Mouse (Mus musculus) embryonic fibroblast, embryonic 13.5 days (primary cell): ENCODE measurements around the gene Nhs. TPM values are rescaled to one million over a fixed set of nuclear protein-coding genes. Genes with fewer than 3 reads are reported as not detected.

Experiments
- H3K27ac ChIP-seq: 2 replicates; pipeline ENCODE4 v1.5.1; 2012; ENCODE audit warnings: low read length, control low read depth, inconsistent platforms; ENCODE audit not compliant: insufficient read depth
- H3K4me1 ChIP-seq: 2 replicates; pipeline ENCODE4 v1.6.1; 2011; ENCODE audit warnings: low read length; ENCODE audit not compliant: control insufficient read depth, insufficient read depth
- H3K4me3 ChIP-seq: 2 replicates; pipeline ENCODE4 v1.5.1; 2011; ENCODE audit warnings: mild to moderate bottlenecking, control low read depth, low read length; ENCODE audit not compliant: insufficient read depth
- CTCF ChIP-seq: IDR thresholded peaks from 2 replicates; pipeline ENCODE4 v1.5.1; 2011; ENCODE audit warnings: mild to moderate bottlenecking, control low read depth, low read length, moderate library complexity, borderline replicate concordance; ENCODE audit not compliant: insufficient read depth
- POLR2A ChIP-seq: IDR thresholded peaks from 2 replicates; pipeline ENCODE4 v1.6.1; 2011; ENCODE audit warnings: low read depth, mild to moderate bottlenecking, control low read depth, low read length, moderate library complexity
- polyA plus RNA-seq: library from polyadenylated mRNA; stranded (reverse); fragments of >200 nt; gene quantifications from 2 replicates; pipeline ENCODE4 v1.2.4, GENCODE M21; 2011; ENCODE audit warnings: low read depth; ENCODE audit not compliant: missing spikeins, insufficient read length

Nhs gene
- polyA plus RNA-seq, 1 experiment = 10.6 TPM

GRCm38 (mm10) chrX:161979946-161980345, 179.6 kb downstream of the Nhs start:
- TF ChIP-seq CTCF (no peak), POLR2A (no peak)
- Histone ChIP-seq H3K4me1 (0 out of 2 replicates have a peak, but pooled peaks cover 4% of the 10 kb centered on the region), H3K27ac (no peak overlapping the region), H3K4me3 (no peak overlapping the region)

DNA sequence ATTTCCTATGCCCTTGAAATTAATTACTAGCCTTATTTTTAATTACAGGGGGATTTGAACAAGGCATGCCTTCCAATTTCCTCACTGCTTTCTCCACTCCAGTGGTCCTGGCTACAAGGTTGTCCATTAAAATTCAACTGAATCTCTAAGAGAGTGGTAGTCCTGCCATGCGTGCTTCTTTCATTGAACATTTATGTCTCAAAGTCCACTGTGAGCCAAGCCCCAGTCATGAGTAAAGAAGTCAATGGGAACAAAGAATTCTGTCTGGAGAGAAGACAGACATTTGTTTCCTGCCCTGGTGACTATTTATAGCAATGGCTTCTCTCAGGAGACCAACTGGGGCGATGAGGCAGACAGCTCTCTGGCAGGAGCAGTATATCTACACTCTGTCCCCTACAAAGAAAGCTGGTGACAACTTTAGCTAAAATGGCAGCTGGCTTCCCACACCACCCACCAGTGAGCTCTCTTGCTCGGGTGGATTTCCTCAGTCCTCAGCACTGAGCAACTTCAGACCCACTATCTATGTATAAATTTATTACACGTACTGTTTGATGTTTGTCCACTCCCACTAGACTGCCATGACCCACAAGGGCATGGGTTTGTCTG, 182.2 kb downstream of the Nhs start:
- TF ChIP-seq CTCF (no peak), POLR2A (no peak)
- Histone ChIP-seq H3K4me1 (0 out of 2 replicates have a peak, but pooled peaks cover 4% of the 10 kb centered on the region), H3K4me3 (no peak overlapping the region), H3K27ac (no peak overlapping the region)

- Histone ChIP-seq H3K27ac (no peak overlapping the region), H3K4me3 (no peak overlapping the region), H3K4me1 (0 out of 2 replicates have a peak, but pooled peaks cover 2% of the 10 kb centered on the region)
- no peak for TF ChIP-seq CTCF
- no peak for TF ChIP-seq POLR2A
These were observed 183.2 kb downstream of the Nhs start for GRCm38 (mm10) chrX:161976376-161976775.

DNA sequence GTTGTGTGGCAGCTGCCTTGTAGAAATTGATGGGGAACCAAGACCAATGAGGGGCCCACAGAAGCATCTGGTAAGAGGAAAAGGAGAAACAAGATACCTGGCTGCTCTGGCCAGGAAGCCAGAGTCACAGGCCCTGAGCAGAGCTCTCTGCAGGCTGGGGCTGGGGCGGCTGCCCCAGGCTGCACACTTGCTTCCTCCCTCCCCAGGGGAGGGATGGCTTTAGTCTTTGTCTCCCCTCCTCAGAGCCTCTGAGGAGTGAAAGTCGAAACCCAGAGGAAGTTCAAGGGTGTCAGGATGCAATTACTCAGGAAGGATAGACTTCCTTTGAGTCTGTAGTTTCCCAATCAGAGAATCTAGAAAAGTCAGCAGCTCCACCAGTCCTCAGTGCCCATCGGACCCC, 186.0 kb downstream of the Nhs start:
- TF ChIP-seq CTCF (no peak), POLR2A (no peak)
- no peaks in the 10 kb centered on the region for H3K4me1 ChIP-seq
- no peak overlapping the region for H3K4me3 ChIP-seq
- H3K27ac ChIP-seq = no peak overlapping the region

GRCm38 (mm10) chrX:161972723-161973122, 186.8 kb downstream of the Nhs start:
- TF ChIP-seq POLR2A (no peak), CTCF (no peak)
- H3K4me1 ChIP-seq = no peaks in the 10 kb centered on the region
- H3K27ac ChIP-seq = no peak overlapping the region
- no peak overlapping the region for H3K4me3 ChIP-seq

- no peak overlapping the region for H3K27ac ChIP-seq
- no peak overlapping the region for H3K4me3 ChIP-seq
- TF ChIP-seq CTCF (no peak), POLR2A (no peak)
- H3K4me1 ChIP-seq = no peaks in the 10 kb centered on the region
These were observed 187.5 kb downstream of the Nhs start for GRCm38 (mm10) chrX:161971961-161972502.

DNA sequence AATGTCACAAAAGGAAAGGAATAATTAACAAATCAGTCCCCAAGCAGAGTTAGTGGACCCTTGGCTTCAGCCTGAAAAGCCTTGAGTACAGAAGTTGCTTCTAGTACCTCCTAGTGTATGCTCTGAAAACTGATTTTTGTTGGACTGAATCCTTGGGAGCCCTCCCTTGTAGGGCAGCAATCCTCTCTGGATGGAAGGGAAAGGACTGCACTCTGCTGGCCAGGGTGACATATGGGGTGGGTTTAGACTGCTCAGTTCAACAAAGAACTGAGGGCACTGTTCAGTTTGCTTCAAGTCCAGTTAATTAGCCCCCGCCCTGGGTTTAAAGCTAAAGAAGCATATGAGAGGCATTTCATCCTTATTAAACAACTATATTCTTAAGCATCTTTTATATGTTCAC, 188.4 kb downstream of the Nhs start:
- TF ChIP-seq POLR2A (no peak), CTCF (no peak)
- H3K4me3 ChIP-seq = no peak overlapping the region
- H3K4me1 ChIP-seq = no peaks in the 10 kb centered on the region
- no peak overlapping the region for H3K27ac ChIP-seq

DNA sequence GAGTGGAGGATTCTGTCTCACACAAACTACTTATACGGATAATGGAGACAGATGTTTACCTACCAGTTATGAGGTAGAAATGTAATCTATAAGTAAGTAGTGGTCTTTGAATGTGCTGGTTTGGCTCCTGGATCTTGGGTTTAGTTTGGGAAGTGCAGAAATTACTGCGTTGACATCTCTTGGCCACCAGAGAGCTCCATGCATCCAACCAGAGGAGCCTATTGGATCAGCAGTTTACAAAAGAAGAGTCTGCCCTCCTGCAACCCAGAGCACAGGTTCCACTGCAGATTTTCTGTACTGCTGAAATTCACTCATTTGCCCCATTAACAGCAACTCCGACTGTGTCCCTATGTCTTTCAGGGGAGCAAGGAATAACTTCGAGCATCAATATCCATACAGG, 191.8 kb downstream of the Nhs start:
- Histone ChIP-seq H3K4me3 (no peak overlapping the region), H3K4me1 (no peaks in the 10 kb centered on the region), H3K27ac (no peak overlapping the region)
- TF ChIP-seq CTCF = no peak
- no peak for TF ChIP-seq POLR2A

DNA sequence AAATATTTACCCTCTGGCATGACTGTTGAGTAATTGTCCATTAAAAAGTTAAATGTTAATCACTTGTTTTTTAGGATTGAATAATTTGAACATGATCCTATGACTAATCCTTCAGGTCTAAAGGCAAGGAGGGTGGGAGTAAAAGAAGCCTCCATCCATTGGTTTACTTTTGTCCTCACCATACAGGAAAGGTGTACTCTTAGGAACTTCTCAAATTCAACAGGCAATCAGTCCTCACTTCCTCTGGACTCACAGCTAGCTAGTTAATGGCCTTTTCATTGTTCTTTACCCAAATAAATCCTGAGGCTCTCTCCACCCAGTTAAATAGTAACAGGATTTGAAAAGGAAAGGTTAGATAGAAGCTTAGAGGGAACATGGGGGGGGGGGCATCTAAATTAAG, 196.2 kb downstream of the Nhs start:
- TF ChIP-seq CTCF (no peak), POLR2A (no peak)
- no peak overlapping the region for H3K27ac ChIP-seq
- no peak overlapping the region for H3K4me3 ChIP-seq
- no peaks in the 10 kb centered on the region for H3K4me1 ChIP-seq

DNA sequence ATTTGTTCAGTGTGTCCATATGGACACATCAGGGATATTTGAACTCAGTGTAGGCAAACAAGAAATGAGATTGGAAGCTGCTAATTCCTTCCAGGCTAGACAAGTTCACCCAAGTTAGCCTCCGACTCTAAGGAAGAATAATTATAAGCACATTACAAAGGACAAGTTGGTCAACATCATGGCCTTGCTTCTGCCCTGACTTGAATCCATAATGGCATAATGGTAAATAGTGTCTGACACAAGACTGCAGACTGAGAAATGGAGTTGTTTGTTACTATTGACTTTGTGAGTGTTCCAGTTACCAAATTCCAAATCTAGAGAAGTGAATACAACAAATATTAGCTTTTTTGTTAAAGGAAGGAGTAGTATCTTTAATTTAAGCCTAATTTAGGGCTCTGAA, 196.7 kb downstream of the Nhs start:
- Histone ChIP-seq H3K4me3 (no peak overlapping the region), H3K27ac (no peak overlapping the region), H3K4me1 (no peaks in the 10 kb centered on the region)
- no peak for TF ChIP-seq POLR2A
- no peak for TF ChIP-seq CTCF
